Mouse (Mus musculus) NIH3T3 (cell line): ENCODE data around the gene Cacna1i.
A peak's percentile ranks its signal among the peaks of the same experiment; 100 is the strongest.

ENCODE experiments used
- DNase-seq: peaks from one replicate; pipeline ENCODE4 v3.0.0-alpha.2; 2012; ENCODE audit warnings: low read depth

Gene Cacna1i

GRCm38 (mm10) chr15:80401387-80401898, 114.4 kb downstream of the Cacna1i start:
- peak; percentile 14 for DNase-seq

- DNase-seq = no peak
Measured at GRCm38 (mm10) chr15:80401980-80402379, 114.9 kb downstream of the Cacna1i start.

GRCm38 (mm10) chr15:80407873-80408272, 120.8 kb downstream of the Cacna1i start:
- no peak for DNase-seq

GRCm38 (mm10) chr15:80410661-80411060, 123.6 kb downstream of the Cacna1i start:
- no peak for DNase-seq

- no peak for DNase-seq
Measured at GRCm38 (mm10) chr15:80413070-80413469, 126.0 kb downstream of the Cacna1i start.

GRCm38 (mm10) chr15:80413988-80414721, 127.1 kb downstream of the Cacna1i start:
- DNase-seq = peak; percentile 86

- DNase-seq = no peak
Measured at GRCm38 (mm10) chr15:80415132-80415531, 128.1 kb downstream of the Cacna1i start.

- no peak for DNase-seq
Measured at GRCm38 (mm10) chr15:80417066-80417465, 130.0 kb downstream of the Cacna1i start.

- DNase-seq = no peak
Measured at GRCm38 (mm10) chr15:80418146-80418545, 131.1 kb downstream of the Cacna1i start.

- no peak for DNase-seq
Measured at GRCm38 (mm10) chr15:80430324-80430723, 143.3 kb downstream of the Cacna1i start.

- peak; percentile 88 for DNase-seq
Measured at GRCm38 (mm10) chr15:80436961-80437360, 149.9 kb downstream of the Cacna1i start.

GRCm38 (mm10) chr15:80437996-80438395, 151.0 kb downstream of the Cacna1i start:
- DNase-seq = peak; percentile 32

- DNase-seq = no peak
Measured at GRCm38 (mm10) chr15:80438423-80438822, 151.4 kb downstream of the Cacna1i start.

GRCm38 (mm10) chr15:80440195-80440594, 153.2 kb downstream of the Cacna1i start:
- no peak for DNase-seq

- DNase-seq = peak; percentile 44
Measured at GRCm38 (mm10) chr15:80445956-80446687, 159.1 kb downstream of the Cacna1i start.
